In genomic region chr1:178564800-178565199, GRCm38 (mm10) we compare ENCODE assay signal across 26 mouse cellular contexts.
"Had no signal": no experiment of that assay in that cellular context is flagged by ENCODE, and none has a peak within 500 bp of the region (broad histone marks: within the 10 kb centered on the region; RNA-seq: fewer than 3 reads in every experiment).

No protein-coding gene starts in this region.

- H3K4me3 ChIP-seq: gastrocnemius, adult 2 months; heart, adult 2 months; heart, embryonic 13.5 days; heart, embryonic 15.5 days; limb, embryonic 12.5 days; liver, embryonic 12.5 days had no signal

- H3K9me3 ChIP-seq: heart, embryonic 15.5 days had no signal

- H3K4me1 ChIP-seq: liver, embryonic 12.5 days had no signal

- H3K4me2 ChIP-seq: heart, embryonic 11.5 days; heart, embryonic 13.5 days; heart, embryonic 15.5 days; hindbrain, embryonic 14.5 days; limb, embryonic 12.5 days; liver, embryonic 12.5 days had no signal

- ATAC-seq: forebrain, embryonic 16.5 days; hindbrain, postnatal 0 days; intestine, embryonic 16.5 days; liver, embryonic 12.5 days had no signal

- H3K27me3 ChIP-seq: heart, embryonic 13.5 days; heart, embryonic 15.5 days; limb, embryonic 12.5 days; liver, embryonic 12.5 days had no signal

- DNase-seq: gastrocnemius, adult 2 months; gastrocnemius, postnatal 10 days; gastrocnemius, postnatal 36 days; heart, adult 11 months; heart, adult 2 months; heart, postnatal 14 days; heart, postnatal 36 days; kidney, adult 11 months; kidney, adult 2 months; kidney, adult 9 months; kidney, postnatal 25 days; layer of hippocampus, adult 9-11 months; layer of hippocampus, postnatal 36 days; left cerebral cortex, postnatal 4 days; liver had no signal

- H3K36me3 ChIP-seq: liver, embryonic 12.5 days had no signal

- H3K9ac ChIP-seq: heart, embryonic 13.5 days; heart, embryonic 15.5 days; hindbrain, embryonic 14.5 days; limb, embryonic 12.5 days; liver, embryonic 12.5 days; liver, embryonic 14.5 days had no signal

- H3K27ac ChIP-seq: gastrocnemius, adult 2 months; heart, adult 2 months; hindbrain, embryonic 14.5 days; hindbrain, postnatal 0 days; kidney, postnatal 0 days; limb, embryonic 12.5 days; liver, embryonic 12.5 days; liver, embryonic 14.5 days had no signal
